Mouse (Mus musculus) lung, postnatal 10 days (tissue): ENCODE data around the gene Antxr2.

Experiments used
- DNase-seq: peaks from one replicate; pipeline ENCODE4 v3.0.0; 2021

Antxr2 gene

DNA sequence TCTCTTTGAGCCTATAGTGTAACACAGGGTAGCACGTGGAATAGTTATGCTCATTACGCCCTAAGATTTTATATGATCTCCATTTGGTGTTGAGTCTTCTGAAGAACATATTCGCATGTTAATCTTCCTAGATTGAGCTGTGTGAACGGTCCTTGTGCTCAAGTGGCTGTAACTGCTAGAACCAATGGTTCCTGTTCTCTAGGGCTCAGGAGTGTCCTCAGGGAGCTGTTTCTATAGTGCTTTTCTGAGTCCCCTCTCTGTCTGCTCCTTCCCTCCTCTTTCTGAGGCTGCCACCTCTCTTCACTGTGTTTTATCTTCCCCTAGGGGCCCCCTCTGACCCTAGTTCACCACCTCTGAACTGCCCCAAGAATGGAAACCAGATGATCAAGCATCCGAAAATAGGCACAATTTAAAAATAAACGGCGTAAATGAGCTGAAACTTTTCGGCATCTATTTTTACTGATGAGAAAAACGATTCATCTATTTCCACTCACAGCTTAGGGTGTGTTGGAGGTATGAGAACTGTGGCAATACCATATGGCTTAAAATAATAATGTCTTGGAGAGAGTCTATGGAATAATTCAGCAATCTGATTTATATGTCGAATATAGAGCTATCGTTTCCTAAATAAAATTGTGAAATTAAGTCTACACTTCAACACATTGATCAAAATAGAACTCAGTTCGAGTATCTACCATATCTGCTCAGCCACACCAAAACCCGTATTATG lies 124.1 kb downstream of the Antxr2 start:
- no peak for DNase-seq

DNA sequence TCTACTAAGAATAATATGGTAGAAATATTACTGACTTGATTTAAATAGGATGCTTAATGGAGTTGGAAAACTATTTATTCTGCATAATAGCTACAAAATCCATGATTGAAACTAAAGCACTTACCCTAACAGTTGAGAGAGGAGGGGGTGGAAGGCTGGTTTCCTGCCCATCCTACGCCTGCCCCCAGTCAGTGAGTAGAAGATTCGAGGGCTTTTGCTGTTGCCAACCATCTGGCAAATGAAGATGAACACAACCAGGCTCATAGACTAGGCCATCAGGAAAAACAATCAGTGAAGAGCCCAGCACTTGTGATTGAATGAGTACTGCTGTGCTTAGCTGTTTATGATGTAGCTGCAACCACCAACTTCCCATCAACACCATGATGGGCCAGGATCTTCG lies 125.0 kb downstream of the Antxr2 start:
- DNase-seq = no peak

DNA sequence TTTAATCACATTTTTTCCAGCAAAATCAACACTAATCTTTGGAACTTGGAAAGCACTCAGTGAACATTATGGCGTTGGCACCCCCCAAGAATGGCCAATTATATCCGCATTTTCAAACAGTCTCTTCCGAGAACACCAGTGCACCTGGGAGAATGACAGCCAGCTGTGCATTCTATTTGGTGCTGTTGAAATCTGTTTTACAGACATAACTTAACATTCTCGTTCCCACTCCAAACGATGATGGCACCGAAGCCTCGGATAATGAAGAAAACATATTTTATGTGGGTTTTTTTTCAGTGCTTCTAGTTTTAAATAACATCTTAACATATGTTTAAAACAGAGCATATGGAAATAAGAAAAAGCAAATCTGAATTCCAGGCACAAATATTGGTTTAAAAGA lies 129.7 kb downstream of the Antxr2 start:
- DNase-seq = no peak

DNA sequence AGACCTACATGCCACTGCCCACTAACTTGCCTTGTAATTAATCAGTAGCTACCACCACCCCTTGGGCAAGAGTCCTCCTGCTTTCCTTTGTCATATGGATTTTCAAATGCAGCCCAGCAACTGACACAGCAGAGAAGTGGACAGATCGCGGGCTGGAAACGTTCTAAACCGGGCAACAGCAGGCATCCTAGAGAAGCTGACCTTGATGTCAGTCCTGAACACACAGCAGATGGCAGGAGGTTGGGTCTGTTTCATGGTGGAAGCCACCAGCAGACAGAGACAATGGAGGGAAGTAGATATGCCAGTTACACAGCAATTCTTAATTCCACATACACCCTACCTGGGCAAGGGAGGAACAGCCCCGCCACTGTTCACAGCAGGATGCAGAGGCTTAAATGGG lies 131.5 kb downstream of the Antxr2 start:
- DNase-seq = no peak

DNA sequence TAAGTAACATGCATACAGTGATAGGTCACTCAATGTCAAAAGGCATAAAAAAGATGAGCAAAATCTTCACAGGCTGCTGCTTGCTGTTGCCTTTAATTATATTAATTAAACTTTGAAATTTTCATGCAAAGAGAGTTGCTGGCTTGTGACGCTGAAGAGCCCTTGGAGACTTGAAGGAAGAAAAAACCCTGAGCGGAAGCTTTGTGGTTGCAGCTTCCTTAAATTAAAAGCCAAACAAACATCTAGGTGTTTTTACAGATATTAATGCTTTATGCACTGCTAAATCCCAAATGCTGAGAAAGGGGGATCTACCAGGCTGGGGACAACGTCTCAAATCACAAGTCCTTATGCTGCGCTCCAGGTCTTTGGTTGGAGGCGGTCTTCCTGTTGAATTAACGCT lies 145.4 kb downstream of the Antxr2 start:
- DNase-seq = no peak

DNA sequence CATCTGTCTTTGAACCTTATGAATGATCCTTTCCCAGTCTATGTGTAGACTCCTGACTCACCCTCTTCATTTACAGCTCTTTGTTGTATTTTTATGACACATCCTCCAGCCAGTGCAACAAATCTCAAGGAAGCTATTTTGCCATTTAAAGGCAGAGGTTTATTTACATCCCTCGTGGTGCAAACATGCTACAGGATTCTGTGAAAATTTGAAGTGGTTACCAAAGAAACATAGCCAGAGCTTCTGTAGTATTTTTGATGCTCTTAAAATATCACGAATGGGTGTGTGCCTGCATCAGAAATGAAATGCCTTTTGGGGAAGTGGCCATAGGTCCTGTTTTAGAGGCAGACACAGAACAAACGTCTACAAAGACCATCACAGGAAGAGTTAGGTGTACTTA lies 146.7 kb downstream of the Antxr2 start:
- no peak for DNase-seq

DNA sequence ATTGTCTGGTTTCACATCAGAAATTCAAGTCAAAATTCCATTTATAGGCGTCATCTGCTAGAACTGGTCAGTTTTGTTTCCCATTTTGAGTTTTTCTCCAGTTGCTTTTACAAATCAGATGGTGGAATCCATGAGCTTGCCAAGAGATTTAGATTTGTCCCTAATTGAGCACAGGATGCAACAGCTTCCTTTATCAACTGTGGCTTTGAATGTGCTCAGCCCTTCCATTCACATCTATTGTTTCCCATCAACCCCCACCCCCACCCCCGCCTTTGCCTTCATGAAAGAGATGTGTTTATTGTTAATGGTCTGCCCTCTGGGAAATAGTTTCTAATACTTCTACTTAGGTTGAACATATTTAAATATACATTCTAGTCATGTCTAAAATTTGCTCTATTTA lies 149.4 kb downstream of the Antxr2 start:
- DNase-seq = no peak

DNA sequence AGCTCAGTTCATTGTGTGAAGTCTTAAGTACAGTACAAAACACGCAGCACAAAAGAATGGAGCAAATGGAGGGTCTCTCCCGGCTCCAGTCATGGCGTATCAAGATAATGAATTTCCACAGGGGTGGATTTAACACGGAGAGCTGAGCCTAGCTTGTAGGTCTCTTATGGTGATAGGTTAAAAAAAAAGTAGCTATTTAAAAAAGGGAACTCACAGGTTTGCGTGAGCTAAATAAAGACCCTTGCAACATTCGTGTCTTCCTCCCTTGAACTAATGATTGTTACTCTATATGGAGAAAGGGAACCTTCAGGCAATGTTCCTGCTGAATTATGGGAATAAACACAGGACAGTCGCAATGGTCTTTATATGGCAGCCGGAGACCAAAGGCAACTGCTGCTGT lies 150.7 kb downstream of the Antxr2 start:
- no peak for DNase-seq

DNA sequence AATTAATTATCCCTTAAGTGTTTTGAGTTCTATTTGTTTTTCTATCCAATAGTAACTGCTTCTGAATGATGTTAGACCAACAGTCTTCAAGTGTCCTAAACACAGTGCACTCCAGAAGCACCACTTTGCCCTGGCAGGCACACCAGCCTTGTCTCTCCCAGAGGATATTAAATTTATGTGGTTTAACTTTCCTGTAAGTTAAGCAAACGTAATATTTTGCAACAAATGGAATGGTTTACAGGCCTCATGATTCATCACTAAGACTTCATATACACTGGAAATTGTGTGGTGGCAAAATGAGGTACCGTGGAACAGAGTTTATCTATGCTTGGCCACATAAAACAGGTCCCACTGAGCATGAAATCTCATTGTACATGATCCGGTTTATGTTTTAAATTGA lies 152.0 kb downstream of the Antxr2 start:
- no peak for DNase-seq

DNA sequence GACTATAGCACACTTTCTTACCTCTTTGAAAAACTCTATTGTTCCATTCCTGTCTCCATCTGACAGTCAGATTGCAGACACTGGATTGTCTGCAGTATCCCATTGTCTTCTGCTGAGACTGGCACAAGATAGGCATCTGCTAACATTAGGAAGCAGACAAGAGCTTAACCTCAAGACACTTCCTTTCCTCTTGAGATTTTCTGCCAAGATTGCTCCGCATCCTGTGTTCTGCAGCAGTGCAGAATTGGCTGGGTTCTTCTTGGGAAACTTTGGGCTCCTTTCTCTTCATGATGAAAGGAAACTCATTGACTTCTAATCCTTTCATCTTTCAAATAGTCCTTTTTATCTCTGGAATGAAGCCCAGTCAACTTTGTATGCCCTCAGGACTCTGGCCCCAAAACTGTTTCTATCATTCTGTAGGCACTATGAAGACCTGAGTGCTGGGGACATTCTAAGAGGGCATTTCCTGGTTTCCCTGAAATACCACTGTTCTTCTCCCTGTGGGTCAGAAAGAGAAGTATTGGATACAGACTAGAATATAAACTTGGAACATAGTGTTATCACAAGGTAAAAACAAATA lies 152.5 kb downstream of the Antxr2 start:
- DNase-seq = peak; percentile 62

DNA sequence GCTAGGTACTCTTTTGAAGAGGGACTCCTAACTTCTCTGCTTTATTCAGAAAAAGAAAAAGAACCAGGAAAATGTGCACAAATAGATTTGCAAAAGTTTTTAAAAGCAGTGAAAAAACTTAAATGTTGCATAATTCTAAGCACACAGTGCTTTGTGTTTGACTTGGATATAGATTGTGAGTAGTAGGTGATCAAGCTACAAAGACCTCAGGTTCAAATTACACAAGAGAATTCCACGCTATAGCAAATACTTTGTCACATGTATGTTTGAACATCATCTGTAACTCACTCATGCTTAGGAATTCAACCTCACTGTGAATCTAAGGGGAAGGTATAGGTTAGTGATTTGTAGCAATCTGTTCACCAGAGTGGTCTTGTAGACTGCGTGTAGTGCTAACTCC lies 153.9 kb downstream of the Antxr2 start:
- no peak for DNase-seq

DNA sequence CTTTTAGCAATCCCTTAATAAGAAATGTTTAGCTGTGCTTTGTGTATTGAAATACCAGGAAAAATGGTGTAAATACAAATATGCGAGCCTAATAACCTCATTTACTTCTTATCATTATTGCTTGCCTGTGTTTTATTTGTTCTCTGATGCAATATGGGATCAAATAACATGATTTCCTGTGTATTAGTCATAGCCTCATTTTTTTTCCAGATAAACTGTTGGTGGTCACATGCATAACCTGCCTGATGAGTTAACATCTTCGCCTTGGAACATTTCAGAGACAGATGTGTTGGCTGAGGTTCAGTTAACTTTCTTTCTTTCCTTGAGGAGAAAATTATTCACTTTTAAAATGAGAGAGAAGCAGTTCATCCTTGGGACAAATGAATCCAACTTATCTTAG lies 162.9 kb downstream of the Antxr2 start:
- no peak for DNase-seq

DNA sequence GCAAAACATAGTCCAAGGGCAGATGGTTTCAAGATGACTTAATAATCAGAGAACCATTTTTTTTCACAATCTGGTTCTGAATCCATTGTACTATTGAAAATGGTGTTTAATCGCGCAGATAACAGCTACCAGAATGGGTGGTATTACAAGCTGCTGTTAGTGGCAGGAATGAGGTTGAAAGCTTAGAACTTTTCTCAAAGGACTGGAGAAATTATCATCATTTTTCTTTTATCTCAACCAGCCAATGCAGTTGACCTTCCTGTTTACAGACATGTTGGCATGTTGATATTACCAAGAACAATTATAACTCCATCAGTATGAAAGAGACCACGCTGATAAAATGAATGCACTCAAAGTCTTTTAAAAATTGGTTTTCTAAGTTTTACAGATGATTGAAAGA lies 163.9 kb downstream of the Antxr2 start:
- DNase-seq = no peak

DNA sequence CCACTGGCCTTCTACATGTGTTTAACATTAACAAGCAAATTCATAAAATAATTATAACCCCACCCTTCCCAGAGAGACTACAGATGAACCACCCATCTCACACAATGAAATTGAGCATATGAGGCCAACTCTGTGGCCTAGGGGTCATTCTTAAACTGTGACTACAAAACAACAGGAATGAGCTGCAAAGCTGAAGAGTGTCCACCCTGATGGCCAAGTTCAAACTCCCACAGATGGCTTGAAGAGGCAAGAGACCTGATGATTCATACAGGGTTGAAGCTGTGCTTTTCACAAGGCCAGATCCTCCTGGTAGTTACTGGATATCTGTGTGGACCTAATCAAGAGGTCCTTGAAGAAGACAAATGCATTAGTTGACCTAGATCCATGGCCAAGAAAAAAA lies 173.7 kb downstream of the Antxr2 start:
- DNase-seq = no peak

DNA sequence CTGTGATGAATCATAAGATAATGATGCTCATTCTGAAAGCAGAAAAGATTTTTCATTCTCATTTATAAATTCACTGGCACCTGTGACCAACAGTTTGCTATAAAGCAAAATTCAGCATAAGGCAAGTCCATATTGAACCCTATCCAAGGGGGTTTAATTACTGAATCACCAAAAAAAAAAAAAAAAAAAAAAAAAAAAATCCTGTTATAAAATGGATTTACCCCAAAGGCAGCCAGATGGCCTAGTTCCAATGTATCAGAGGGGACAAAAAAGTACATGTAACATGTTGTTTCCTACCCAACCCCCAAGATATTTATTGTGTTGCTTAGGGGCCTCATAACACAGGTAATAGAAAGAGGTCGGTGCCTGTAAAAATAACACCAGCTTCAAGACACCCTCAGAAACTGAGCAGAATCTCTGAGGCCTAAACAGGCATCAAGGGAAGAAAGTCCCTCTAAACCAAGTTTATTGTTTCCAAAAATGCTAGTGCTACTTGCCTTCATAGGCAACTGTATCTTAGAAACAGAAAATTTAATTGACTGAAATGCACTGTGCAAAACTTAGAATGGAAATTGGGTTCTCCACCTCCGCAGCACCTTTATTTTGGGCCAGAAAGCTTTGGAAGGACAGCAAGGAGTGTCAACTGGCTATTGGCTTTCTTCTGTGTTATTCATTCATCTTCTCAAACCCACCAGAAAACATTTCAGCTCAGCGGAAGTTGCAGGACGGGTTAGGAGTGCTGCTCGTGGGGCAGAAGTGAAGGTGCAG lies 178.7 kb downstream of the Antxr2 start:
- DNase-seq = no peak

DNA sequence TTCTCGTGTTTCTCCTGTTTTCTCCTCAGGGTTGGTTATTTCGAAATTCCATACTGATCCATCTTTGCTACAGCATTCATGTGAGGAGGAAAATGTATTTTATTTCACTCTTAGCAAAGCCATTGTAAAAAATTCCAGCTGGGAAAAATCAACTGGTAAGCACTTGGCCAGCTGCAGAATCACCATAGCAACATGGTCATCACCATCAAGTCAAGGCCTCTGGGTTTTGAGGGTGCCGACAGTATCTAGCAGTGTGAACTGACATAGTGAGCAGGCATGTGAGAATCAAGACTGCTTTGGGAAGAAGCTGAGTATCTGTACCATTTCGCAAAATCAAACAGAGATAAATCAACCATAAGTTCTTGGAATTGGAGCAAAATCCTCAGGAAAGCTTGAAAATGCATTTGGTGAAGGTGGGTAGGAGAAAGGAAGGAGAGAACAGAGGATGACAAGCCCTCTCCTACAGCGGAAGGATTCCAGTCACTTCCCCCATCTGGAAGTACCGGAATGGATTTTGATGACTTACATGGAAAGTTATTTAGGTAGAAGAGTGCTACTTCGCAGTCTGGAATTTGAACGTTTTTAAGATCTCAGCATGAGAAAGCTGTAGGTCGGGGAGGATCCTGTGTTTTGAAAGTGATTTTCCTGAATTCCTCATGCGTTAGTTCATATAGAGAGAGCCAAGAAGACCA lies 183.5 kb downstream of the Antxr2 start:
- DNase-seq = peak; percentile 52

DNA sequence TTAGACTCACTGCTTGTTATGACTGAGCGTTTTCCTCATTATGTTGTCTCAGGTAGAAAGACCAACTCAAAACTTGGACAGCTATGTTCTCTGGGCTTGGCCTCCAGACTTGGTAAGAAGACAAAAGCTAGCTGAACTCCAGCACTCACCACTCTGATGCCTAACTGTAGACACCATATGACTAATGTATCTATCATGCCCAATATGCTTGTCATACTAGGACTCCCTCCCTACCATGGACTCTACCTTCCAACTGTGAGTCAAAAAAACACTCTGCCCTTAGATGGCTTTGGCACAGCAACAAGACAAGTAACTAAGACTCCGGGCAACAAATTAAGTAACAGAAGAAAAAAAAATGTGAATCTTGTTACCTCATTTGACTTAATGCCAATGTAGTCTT lies 184.3 kb downstream of the Antxr2 start:
- DNase-seq = no peak

DNA sequence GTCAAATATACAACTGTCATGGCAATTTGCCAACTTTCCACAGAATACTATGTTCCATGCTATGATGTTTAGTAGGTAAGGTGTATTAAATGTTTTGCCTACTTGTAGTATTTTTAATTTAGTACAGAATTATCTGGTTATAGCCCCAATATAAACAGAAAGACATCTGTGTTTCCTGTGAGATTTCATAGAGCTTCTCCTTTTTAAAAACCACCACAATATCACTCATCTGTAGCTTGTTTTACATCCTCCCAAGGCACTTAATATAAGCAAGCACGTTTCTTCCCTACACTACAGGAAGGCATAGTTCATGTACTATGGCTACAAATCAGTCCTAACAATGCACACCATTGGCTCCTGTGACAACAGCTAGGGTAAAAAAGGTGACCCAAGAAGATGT lies 188.8 kb downstream of the Antxr2 start:
- no peak for DNase-seq

DNA sequence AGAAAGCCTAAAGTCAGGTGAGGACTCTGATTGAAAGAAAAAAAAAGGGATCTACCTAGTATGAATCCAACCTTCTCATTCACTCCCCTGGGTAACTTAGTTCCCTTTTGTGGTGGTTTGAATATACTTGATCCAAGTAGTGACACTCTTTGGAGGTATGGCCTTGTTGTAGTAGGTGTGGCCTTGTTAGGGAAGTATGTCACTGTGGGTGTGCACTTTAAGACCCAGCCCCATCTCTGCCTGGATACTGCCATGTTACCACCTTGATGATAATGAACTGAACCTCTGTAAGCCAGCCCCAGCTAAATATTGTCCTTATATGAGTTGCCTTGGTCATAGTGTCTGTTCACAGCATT lies 190.9 kb downstream of the Antxr2 start:
- no peak for DNase-seq

DNA sequence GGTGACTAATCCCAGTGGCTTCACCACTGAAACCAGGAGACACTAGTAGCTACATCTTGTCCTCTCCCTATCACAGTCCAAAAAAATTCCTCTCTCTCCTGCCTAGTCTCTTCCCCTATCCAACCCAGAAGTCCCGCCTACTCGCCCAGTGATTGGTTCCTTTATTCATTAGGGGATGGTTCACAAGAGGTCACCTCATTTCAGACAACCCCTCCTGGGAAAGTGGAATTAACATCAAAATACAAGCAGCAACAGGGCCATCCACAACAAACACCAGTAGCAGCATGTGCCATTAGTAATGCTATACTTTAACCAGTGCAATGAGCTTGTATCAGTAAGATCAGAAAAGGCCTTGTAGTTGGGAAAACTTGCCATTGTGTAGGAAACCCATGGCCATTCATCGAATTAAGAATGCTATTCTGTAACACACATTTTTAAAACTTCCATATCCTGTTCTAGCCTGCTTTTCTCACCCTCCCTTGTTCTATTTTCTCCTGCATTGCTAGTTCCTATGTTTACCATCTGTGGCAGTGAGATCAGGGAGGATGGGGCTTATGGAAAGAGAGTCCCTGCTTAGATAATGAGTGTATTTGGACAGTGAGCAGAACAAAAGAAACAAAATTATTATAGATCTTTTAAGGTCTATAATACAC lies 191.4 kb downstream of the Antxr2 start:
- no peak for DNase-seq

DNA sequence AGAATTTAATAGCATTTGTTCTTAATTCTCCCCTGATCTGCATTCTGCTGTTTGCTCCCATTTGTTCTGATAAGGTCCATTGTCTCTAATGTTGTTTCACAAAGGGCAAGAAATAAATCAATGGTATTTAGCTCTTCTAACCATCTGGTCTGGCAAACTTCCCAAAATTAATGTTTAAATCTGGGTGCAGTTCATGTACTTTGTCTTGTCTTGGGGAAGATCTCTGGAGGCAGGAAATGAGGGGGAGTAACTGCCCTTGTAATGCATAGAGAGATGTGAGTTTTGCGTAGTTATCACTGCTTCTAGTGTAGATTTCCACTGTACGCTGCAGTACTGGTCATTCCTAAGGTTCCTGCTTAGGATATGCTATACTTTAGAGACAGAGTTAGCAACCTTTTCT lies 193.5 kb downstream of the Antxr2 start:
- no peak for DNase-seq

DNA sequence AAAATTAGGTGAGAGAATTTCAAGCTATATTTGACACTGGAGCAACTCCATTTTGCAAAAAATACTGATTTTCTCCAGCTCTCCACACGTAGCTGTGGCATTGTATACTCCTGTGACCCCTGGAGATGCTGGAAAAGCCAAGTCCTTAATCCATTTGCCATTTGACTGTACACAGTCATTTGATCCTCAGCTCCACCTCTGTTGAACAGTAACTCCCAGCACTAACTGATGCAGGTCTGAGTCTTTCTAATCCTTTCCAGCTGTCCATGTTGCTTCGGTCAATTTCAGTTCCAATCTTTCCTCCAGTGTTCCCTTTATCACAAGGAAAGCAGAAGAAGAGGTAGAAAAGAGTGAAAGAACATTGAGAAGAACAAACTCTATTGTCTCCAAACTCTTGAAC lies 195.4 kb downstream of the Antxr2 start:
- no peak for DNase-seq

DNA sequence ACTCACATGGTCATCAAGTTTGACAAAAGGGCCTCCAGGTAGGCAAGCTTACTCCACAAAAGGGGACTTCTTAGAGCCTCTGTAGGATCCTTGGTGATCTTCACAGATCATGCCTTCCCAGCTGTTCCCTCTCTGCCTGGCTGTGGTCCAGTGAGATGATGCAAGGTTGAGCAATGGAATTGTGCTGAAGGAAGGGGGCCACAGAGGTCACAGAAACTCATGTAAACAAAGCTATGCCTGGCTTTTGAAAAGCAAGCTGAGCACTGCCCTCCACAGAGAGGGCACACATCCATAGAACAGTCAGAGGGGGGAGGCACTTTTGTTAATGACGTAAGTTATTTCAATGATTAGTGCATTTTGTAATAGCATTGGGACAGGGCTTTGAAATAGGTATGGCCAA lies 196.1 kb downstream of the Antxr2 start:
- DNase-seq = peak; percentile 88
